Mouse (Mus musculus): ENCODE data around the gene Psmb8.

Gene Psmb8

DNA sequence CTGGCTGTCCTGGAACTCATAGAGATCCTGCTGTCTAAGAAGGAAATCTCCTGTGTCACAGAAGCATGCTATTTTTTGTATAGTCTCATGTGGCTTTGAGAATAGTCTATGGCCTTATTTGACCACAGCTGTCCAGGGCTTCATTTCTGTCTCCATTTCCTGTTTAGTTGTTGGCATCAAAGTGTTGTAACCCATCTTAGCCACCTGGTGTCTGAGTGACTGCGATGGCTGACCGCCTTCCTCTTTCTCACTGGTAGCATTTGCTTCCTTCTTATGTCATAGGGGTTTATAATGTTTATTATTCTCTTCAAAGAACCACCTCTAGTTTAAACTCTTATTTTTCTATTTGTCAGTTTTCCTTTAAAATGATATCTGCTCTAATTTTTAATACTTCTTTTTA lies 51.2 kb downstream of the Psmb8 start:
- DNase-seq (ENCODE audit: low read depth, low spot score), result no peak

DNA sequence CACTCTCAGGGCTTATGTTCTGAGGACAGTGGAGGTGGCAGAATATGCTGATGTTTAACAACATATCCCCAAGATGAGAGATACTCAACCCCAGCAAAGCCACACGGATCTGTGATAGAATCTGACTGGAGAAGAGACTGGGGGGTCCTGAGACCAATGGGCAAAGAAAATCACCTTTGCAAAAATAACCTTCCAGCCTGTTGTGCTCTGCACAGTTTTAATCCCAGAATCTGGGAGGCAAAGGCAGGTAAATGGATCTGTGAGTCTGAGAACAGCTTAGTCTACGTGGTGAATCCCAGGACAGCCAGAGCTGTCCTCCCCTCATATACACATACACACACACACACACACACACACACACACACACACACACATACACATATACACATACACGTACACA lies 51.8 kb downstream of the Psmb8 start:
- no peak for DNase-seq (ENCODE audit: low read depth, low spot score)

DNA sequence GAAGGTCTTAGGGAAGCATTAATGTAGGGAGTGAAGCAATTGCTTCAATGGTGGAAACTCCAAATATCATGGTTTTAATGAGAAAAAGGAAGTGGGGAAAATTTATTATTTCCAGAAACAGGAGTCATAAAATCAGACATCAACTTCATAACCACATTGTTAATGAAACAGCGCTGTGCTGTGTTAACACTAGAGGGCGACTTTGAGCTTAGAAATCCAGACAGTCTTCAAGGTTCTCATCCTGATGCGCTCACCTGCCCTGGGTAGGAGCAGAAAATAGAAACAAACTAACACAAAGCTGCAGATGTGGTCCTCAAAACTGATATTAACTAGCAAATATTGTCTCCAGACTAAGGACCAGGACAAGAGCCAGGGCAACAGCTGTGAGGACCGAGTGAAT lies 52.4 kb downstream of the Psmb8 start:
- DNase-seq (ENCODE audit: low read depth, low spot score), result peak; percentile 70
